Mouse (Mus musculus) heart, adult 8-10 months (tissue): ENCODE measurements at regions not wholly inside any gene's neighbourhood (a gene's known extent, or its start where the extent isn't known, plus 50 kb on each side); places are given as distances from the start of the nearest gene placed in this dataset.

ENCODE experiments used
- DNase-seq: peaks from one replicate; pipeline ENCODE4 v3.0.0; 2022; ENCODE audit warnings: low spot score

DNA sequence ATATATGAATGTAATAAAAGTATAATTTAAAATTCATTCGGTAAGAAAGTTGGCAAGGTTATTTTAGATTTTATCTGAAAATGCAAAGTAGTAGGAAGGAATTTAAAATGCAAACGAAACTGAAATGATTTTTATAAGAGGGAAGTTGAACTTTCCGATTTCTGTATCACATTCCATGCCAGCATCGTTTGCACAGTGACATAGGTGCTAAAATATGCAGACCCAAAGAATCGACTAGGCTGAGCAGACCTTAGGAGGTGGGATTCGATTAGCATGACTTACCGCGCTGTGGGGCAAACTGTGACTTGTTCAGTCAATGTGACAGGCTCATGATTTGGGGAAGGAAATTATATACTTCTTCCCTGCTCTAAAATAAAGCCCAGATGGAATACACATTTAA lies 596.2 kb downstream of the Gm19410 start:
- DNase-seq: no peak

DNA sequence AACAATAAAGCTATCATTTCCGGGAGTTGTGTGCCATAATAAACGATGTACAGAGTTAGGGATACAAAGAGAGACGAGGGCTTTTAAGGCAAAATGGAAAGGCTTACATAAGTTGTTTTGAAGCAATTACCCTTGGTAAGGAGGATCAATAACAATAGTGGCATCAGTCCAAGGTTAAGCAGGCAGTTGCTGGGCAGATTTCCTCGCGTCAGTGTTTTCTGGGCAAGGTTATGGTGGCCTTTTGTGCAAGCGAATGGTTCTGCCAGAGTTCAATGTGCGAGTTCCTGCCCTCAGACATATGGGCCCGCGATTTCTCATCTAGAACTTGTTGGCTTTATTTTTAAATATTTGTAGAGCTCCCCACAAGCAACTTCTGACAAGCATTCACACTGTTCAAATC lies 597.7 kb downstream of the Gm19410 start:
- DNase-seq: peak; percentile 16

DNA sequence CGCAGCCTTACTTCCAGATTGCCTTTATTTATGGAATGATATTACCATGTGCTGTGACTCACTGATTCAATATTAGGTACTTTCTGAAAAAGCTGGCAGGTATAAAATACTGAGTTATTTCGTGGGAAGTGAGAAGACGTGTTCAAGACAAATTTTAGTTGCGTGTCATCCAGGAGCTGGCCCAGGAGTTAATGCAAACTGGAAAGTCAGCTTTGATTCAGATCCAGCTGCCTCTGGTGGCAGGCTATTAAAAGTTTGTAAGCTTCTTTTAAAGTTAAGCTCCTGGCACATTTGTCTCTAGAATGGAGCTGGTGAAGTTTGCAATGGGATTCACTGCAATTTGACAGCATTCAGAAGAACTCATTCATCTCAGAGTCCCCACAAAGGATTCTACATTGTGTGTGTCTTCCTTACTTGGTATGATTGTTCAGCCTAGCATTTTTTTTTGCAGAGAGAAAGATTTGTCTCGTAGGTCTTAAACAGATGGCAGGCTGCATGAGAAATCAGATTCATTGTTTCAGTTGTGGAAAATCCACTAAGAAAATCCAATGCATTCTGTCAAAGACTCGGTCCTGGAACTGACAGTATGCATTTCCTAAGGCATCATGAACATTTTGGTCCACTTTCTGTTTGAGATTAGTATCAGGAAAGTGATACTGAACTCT lies 599.1 kb downstream of the Gm19410 start:
- DNase-seq: no peak

DNA sequence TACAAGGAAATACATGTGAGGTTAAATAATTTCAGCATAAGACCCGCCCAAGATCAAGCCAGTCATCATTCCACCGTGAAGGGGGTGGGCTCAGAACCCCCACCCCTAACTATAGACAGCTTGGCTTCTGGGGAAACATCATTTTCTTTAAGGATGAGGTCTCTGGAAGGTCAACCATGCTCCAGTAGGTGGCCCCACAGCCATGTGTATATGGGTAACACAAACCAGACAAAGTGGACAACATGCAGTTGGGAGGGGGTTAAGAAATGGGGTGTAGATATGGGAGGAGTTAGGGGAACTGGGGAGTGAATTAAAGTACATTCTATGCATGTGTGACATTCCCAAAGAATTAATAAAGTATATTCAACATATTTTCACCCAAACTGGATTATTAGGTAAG lies 600.4 kb downstream of the Gm19410 start:
- no peak for DNase-seq

DNA sequence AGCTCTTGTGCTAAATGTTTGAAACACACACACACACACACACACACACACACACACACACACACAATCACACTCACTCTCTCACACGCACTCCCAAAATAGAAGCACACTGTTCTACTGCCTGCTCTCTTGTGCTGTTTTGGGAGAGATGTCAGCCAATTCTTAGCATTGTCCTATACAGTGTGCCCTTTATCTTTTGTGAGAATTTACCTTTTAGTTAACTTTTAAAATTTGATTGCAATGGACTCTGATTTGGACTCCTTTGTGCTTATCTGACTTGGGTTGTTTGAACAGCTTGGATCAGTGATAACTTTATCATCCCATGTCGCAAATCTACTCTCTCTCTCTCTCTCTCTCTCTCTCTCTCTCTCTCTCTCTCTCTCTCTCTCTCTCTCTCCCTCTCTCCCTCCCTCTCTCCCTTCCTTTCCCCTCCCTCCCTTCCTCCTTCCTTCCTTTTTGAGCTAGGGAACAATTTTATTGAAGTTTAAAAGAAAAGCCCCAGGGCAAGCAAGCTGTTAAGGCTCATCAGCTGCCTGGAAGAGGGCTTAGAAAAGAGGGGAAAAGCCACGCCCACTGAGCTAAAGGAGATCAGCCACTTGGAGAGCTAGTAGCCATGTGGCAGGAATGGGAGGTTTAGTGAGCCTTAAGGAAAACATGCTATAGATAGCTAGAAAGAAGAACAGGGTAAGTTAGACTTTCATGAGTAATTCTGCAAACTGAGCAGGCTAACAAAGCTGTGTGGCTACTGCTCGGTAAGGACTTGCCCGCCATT lies 611.2 kb downstream of the Gm19410 start:
- DNase-seq: no peak

DNA sequence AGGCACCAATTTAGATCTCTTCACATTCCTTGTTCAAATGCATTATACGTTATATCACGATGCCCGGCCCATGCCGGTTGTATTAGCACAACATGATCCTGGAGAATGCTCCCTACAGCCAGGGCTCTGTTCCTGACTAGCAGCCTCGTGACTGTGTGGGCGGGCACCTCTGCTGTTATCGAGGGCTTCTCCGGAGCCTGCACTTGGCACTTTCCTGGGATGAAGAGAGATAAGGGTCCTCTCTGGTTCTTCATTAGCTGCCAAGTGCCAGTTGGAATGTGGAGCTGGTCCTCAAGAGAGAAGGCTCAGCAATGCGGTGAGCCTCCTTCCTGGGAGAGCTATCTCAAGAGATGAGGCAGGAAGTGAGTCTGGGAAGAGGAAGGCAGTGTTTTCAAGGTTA lies 598.9 kb upstream of the AI429214 start:
- peak; percentile 9 for DNase-seq

DNA sequence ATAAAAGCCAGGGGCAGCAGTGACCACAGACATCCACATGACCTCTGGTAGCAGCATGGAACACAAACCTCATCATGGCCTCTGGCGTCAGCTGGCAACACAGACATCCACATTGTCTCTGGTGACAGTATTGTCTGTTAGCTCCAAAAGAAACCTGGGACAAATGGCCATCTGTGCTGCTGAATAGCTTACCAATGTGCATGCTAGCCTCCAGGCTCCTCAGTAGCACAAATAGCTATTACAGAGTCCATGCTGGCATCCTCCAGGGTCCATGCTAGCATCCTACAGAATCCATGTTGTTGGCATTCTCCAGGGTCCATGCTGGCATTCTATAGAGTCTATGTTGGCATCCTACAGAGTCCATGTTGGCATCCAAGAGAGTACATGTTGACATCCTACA lies 596.9 kb upstream of the AI429214 start:
- DNase-seq: no peak

DNA sequence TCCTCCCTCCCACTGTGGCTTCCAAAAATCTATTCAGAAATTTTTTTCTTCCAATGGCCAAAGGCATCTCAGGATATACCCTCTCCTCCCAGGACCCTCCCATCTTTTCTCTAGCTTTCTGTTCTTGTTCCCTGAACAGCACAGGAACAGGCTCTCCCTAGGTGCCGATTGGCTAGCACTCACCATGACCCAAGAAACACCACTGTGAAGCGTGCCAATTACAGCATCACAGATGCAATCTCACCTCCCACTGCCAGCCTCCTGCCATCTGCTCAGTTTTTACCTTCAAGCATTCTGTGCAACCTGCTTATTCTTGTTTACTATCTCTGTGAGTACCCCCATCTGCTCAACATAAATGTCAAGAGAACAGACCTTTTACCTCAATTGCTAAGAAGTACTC lies 586.7 kb upstream of the AI429214 start:
- DNase-seq: no peak
